Mouse (Mus musculus) lung, embryonic 14.5 days (tissue): ENCODE data around the gene Cul9. TPM values are rescaled to one million over a fixed set of nuclear protein-coding genes. Genes with fewer than 3 reads are reported as not detected.

ENCODE experiments used
- ATAC-seq: fragments of 200-750 bp; cut with Nextera tagmentation; 2 replicates; pipeline ENCODE4 v1.8.0; 2017; ENCODE audit warnings: mild to moderate bottlenecking, moderate TSS enrichment, moderate library complexity; ENCODE audit not compliant: insufficient read depth
- DNase-seq: peaks from one replicate; pipeline ENCODE4 v3.0.0-alpha.2; 2015
- H3K27ac ChIP-seq: fragments of 300-500 bp; sonication (generic); 2 replicates; pipeline ENCODE4 v1.5.1; 2014; ENCODE audit warnings: low read depth, mild to moderate bottlenecking, moderate library complexity
- H3K27me3 ChIP-seq: fragments of 300-500 bp; sonication (generic); 2 replicates; pipeline ENCODE4 v1.6.1; 2014; ENCODE audit warnings: low read length, control low read depth; ENCODE audit not compliant: insufficient read depth
- H3K36me3 ChIP-seq: fragments of 300-500 bp; sonication (generic); 2 replicates; pipeline ENCODE4 v1.6.1; 2014; ENCODE audit warnings: control low read depth; ENCODE audit not compliant: insufficient read depth
- H3K4me1 ChIP-seq: fragments of 300-500 bp; sonication (generic); 2 replicates; pipeline ENCODE4 v1.6.1; 2014; ENCODE audit warnings: antibody characterized with exemption, control low read depth; ENCODE audit not compliant: insufficient read depth
- H3K4me2 ChIP-seq: fragments of 300-500 bp; sonication (generic); 2 replicates; pipeline ENCODE4 v1.6.1; 2014; ENCODE audit warnings: mild to moderate bottlenecking
- H3K4me3 ChIP-seq: fragments of 300-500 bp; sonication (generic); 2 replicates; pipeline ENCODE4 v1.5.1; 2014; ENCODE audit warnings: low read depth, low read length
- H3K9ac ChIP-seq: fragments of 300-500 bp; sonication (generic); 2 replicates; pipeline ENCODE4 v1.6.1; 2014
- H3K9me3 ChIP-seq: fragments of 300-500 bp; sonication (generic); 2 replicates; pipeline ENCODE4 v1.6.1; 2016; ENCODE audit warnings: low read depth, low read length, control low read depth
- CTCF ChIP-seq: IDR thresholded peaks from 2 replicates; pipeline ENCODE4 v1.5.1; 2016; ENCODE audit warnings: antibody characterized with exemption, low read depth
- WGBS: fragments of 180-500 bp; shearing (Covaris S2); extraction: QIAGEN DNeasy Blood & Tissue Kit; methylation state at CpG from one replicate; pipeline ENCODE4 v1.1.7; 2014; 5-methylcytosine and 5-hydroxymethylcytosine counted together
- polyA plus RNA-seq: library from polyadenylated mRNA; unstranded; fragments of >200 nt; fragmentation: Nextera tagmentation; extraction: Ambion mirVana; gene quantifications from 2 replicates; pipeline ENCODE4 v1.2.1, GENCODE M21; 2014

Gene Cul9
- polyA plus RNA-seq, 1 experiment from 2014 or later: 2.9 TPM

DNA sequence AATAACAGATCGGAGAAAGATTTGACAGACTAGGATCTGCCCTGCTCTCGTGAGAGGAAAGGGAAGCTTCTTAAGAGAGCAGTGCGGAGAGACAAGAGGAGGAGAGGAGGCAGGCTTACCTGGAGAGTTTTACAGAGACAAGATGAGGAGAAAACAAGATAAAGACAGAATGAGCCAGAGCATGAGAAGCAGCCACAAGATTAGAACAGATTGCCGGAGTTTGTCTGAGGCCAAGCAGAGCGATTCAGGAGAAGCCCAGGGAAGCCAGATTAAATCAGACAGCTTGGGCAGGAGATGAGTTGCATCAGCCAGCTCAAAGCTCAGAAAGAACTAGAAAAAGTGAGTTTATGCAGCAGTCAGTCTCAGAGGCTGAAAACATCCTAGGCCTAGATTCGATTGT, 42.7 kb upstream of the Cul9 start:
- no peak overlapping the region for H3K4me2 ChIP-seq
- no peak for DNase-seq
- peaks cover 68% of the 10 kb centered on the region for H3K36me3 ChIP-seq
- H3K9ac ChIP-seq: no peak overlapping the region
- H3K27me3 ChIP-seq: no peaks in the 10 kb centered on the region
- TF ChIP-seq CTCF: no peak
- no peak for ATAC-seq
- H3K9me3 ChIP-seq: no peaks in the 10 kb centered on the region
- WGBS: 93% methylated on average over 6 of the region's 6 CpGs
- H3K27ac ChIP-seq: no peak overlapping the region
- H3K4me1 ChIP-seq: no peaks in the 10 kb centered on the region
- no peak overlapping the region for H3K4me3 ChIP-seq

- Histone ChIP-seq H3K27me3 (no peaks in the 10 kb centered on the region), H3K4me2 (no peak overlapping the region), H3K9ac (no peak overlapping the region), H3K27ac (no peak overlapping the region), H3K9me3 (no peaks in the 10 kb centered on the region), H3K4me3 (no peak overlapping the region), H3K4me1 (no peaks in the 10 kb centered on the region), H3K36me3 (peaks cover 68% of the 10 kb centered on the region)
- DNase-seq (no peak), ATAC-seq (no peak)
- no peak for TF ChIP-seq CTCF
- 88% methylated on average over 9 of the region's 9 CpGs for WGBS
These were observed 42.0 kb upstream of the Cul9 start for GRCm38 (mm10) chr17:46588173-46588572.

GRCm38 (mm10) chr17:46586327-46586726, 40.1 kb upstream of the Cul9 start:
- Histone ChIP-seq H3K27ac (no peak overlapping the region), H3K9me3 (no peaks in the 10 kb centered on the region), H3K9ac (no peak overlapping the region), H3K4me1 (no peaks in the 10 kb centered on the region), H3K36me3 (peaks cover 81% of the 10 kb centered on the region), H3K27me3 (no peaks in the 10 kb centered on the region), H3K4me3 (no peak overlapping the region), H3K4me2 (no peak overlapping the region)
- ATAC-seq (no peak), DNase-seq (no peak)
- WGBS: 88% methylated on average over 8 of the region's 8 CpGs
- TF ChIP-seq CTCF: no peak

- Histone ChIP-seq H3K9ac (no peak overlapping the region), H3K4me2 (no peak overlapping the region), H3K27ac (no peak overlapping the region), H3K36me3 (peaks cover 84% of the 10 kb centered on the region), H3K4me3 (no peak overlapping the region), H3K27me3 (no peaks in the 10 kb centered on the region), H3K9me3 (no peaks in the 10 kb centered on the region), H3K4me1 (no peaks in the 10 kb centered on the region)
- DNase-seq (peak; percentile 34), ATAC-seq (0 out of 2 replicates have a peak, but pooled peaks have one; percentile 36)
- 60% methylated on average over 5 of the region's 5 CpGs for WGBS
- peak; percentile 57 for TF ChIP-seq CTCF
These were observed 32.5 kb upstream of the Cul9 start for GRCm38 (mm10) chr17:46578650-46579049.

GRCm38 (mm10) chr17:46576070-46576469, 29.9 kb upstream of the Cul9 start:
- WGBS: 80% methylated on average over 13 of the region's 13 CpGs
- H3K36me3 ChIP-seq: peaks cover 93% of the 10 kb centered on the region
- peak; percentile 27 for DNase-seq

GRCm38 (mm10) chr17:46574535-46574934, 28.3 kb upstream of the Cul9 start:
- H3K36me3 ChIP-seq: peaks cover 93% of the 10 kb centered on the region
- no peak for DNase-seq

More at GRCm38 (mm10) chr17:46576070-46576469, 29.9 kb upstream of the Cul9 start:
- H3K27me3 ChIP-seq: no peaks in the 10 kb centered on the region
- no peak overlapping the region for H3K9ac ChIP-seq
- H3K4me2 ChIP-seq: no peak overlapping the region
- peak; percentile 57 for TF ChIP-seq CTCF
- no peak for ATAC-seq
- no peak overlapping the region for H3K4me3 ChIP-seq
- no peaks in the 10 kb centered on the region for H3K4me1 ChIP-seq
- H3K27ac ChIP-seq: no peak overlapping the region
- no peaks in the 10 kb centered on the region for H3K9me3 ChIP-seq

DNA sequence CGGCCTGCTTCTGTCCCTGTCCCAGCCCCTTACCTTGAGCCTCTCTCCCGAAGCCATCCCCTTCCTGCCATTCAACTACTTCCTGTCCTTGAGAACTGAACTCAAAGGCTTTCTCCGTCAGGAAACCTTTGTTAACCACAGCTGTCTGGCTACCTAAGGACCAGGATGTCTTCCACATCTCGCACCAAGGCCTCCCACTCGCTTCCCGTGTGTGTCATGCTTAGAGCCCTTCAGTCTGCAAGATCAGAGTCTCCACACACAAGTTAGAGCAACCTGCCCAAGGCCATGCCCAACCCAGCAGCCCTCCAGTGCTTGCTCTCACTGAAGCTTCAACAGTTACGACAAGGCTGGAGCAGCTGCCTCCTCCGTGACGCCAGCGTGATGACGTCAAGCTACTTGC, 24.8 kb upstream of the Cul9 start:
- Histone ChIP-seq H3K4me3 (no peak overlapping the region), H3K27me3 (no peaks in the 10 kb centered on the region), H3K4me2 (no peak overlapping the region), H3K36me3 (peaks cover 96% of the 10 kb centered on the region), H3K9ac (no peak overlapping the region), H3K27ac (peak overlapping the region; percentile 46; the same call in 1 of the 2 replicates), H3K9me3 (no peaks in the 10 kb centered on the region), H3K4me1 (no peaks in the 10 kb centered on the region)
- ATAC-seq (peak; percentile 62; the same call in 1 of the 2 replicates), DNase-seq (peak; percentile 37)
- no peak for TF ChIP-seq CTCF
- 74% methylated on average over 11 of the region's 11 CpGs for WGBS

More at GRCm38 (mm10) chr17:46574535-46574934, 28.3 kb upstream of the Cul9 start:
- Histone ChIP-seq H3K9ac (no peak overlapping the region), H3K27ac (no peak overlapping the region), H3K4me1 (no peaks in the 10 kb centered on the region), H3K27me3 (no peaks in the 10 kb centered on the region), H3K4me2 (no peak overlapping the region), H3K4me3 (no peak overlapping the region), H3K9me3 (no peaks in the 10 kb centered on the region)
- 84% methylated on average over 7 of the region's 7 CpGs for WGBS
- no peak for TF ChIP-seq CTCF
- no peak for ATAC-seq

DNA sequence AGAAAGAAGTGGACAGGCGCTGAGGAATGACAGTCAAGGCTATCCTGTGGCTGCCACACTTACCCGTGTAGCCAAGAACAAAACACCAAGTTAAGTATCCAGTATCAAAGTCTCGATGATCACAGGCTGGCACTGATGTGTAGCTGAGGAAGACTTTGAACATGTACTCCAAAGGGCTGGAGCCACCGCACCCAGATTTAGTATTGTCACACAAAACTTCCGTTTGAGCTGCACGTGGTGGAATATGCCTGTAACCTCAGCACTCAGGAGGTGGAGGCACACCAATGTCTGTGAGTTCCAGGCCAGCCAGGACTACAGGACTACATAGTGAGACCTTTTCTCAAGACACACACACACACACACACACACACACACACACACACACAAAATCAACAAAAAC, 13.0 kb upstream of the Cul9 start:
- Histone ChIP-seq H3K4me2 (no peak overlapping the region), H3K9me3 (no peaks in the 10 kb centered on the region), H3K4me3 (no peak overlapping the region), H3K27me3 (no peaks in the 10 kb centered on the region), H3K36me3 (peaks cover 14% of the 10 kb centered on the region), H3K4me1 (peaks cover 12% of the 10 kb centered on the region), H3K9ac (no peak overlapping the region), H3K27ac (no peak overlapping the region)
- ATAC-seq (no peak), DNase-seq (no peak)
- WGBS: 93% methylated on average over 6 of the region's 6 CpGs
- no peak for TF ChIP-seq CTCF
